Mouse (Mus musculus) liver, embryonic 13.5 days (tissue): ENCODE data around the gene Tra2a. TPM values are rescaled to one million over a fixed set of nuclear protein-coding genes. Genes with fewer than 3 reads are reported as not detected.
"Not testable (repeated sequence)": the region's sequence is repeated elsewhere in the genome, so short reads cannot be mapped to it uniquely, and the experiment has no call there.

Experiments used
- ATAC-seq: fragments of 200-750 bp; cut with Nextera tagmentation; 2 replicates; pipeline ENCODE4 v1.8.0; 2017; ENCODE audit warnings: low read depth, mild to moderate bottlenecking, moderate number of reproducible peaks, moderate library complexity
- DNase-seq: peaks from one replicate; pipeline ENCODE4 v3.0.0; 2022
- H3K27ac ChIP-seq: fragments of 300-500 bp; sonication (generic); 2 replicates; pipeline ENCODE4 v1.5.1; 2015; ENCODE audit warnings: moderate library complexity, mild to moderate bottlenecking, inconsistent platforms
- H3K27me3 ChIP-seq: fragments of 300-500 bp; sonication (generic); 2 replicates; pipeline ENCODE4 v1.6.1; 2015; ENCODE audit warnings: mild to moderate bottlenecking, inconsistent platforms
- H3K36me3 ChIP-seq: fragments of 300-500 bp; sonication (generic); 2 replicates; pipeline ENCODE4 v1.6.1; 2015; ENCODE audit warnings: mild to moderate bottlenecking, inconsistent platforms
- H3K4me1 ChIP-seq: fragments of 300-500 bp; sonication (generic); replicated peaks from 2 replicates; pipeline ENCODE4 v1.6.1; 2015; ENCODE audit warnings: inconsistent platforms
- H3K4me2 ChIP-seq: fragments of 300-500 bp; sonication (generic); 2 replicates; pipeline ENCODE4 v1.6.1; 2015; ENCODE audit warnings: inconsistent platforms, mild to moderate bottlenecking, moderate library complexity
- H3K4me3 ChIP-seq: fragments of 300-500 bp; sonication (generic); replicated peaks from 2 replicates; pipeline ENCODE4 v1.5.1; 2015; ENCODE audit warnings: mild to moderate bottlenecking, inconsistent platforms
- H3K9ac ChIP-seq: fragments of 300-500 bp; sonication (generic); 2 replicates; pipeline ENCODE4 v1.6.1; 2015; ENCODE audit warnings: mild to moderate bottlenecking, inconsistent platforms
- H3K9me3 ChIP-seq: fragments of 300-500 bp; sonication (generic); replicated peaks from 2 replicates; pipeline ENCODE4 v1.6.1; 2016; ENCODE audit warnings: inconsistent platforms
- WGBS: fragments of 180-500 bp; shearing (Covaris S2); methylation state at CpG from one replicate; pipeline ENCODE4 v1.1.7; 2015; ENCODE audit not compliant: insufficient replicate concordance; 5-methylcytosine and 5-hydroxymethylcytosine counted together
- polyA plus RNA-seq: library from polyadenylated mRNA; unstranded; fragments of >200 nt; fragmentation: Nextera tagmentation; extraction: Ambion mirVana; gene quantifications from 2 replicates; pipeline ENCODE4 v1.2.1, GENCODE M21; 2015

Tra2a gene
- polyA plus RNA-seq, 1 experiment from 2014 or later: 51.9 TPM

GRCm38 (mm10) chr6:49265207-49265606, 1.4 kb upstream of the Tra2a start:
- not testable (repeated sequence) for ATAC-seq, H3K27ac ChIP-seq, H3K4me2 ChIP-seq, H3K9ac ChIP-seq, H3K27me3 ChIP-seq, H3K9me3 ChIP-seq, H3K36me3 ChIP-seq, DNase-seq, H3K4me3 ChIP-seq
- WGBS: 79% methylated on average over 1 of the region's 1 CpGs
- peaks cover 31% of the 10 kb centered on the region for H3K4me1 ChIP-seq

- peaks cover 38% of the 10 kb centered on the region for H3K4me1 ChIP-seq
- not testable (repeated sequence) for DNase-seq, H3K9me3 ChIP-seq, H3K36me3 ChIP-seq, ATAC-seq, H3K27ac ChIP-seq, H3K9ac ChIP-seq, H3K27me3 ChIP-seq
- 68% methylated on average over 7 of the region's 7 CpGs for WGBS
- peak overlapping the region; percentile 81 for H3K4me2 ChIP-seq
- peak overlapping the region; percentile 100; the same call in 1 of the 2 replicates for H3K4me3 ChIP-seq
These were observed 613 bp upstream of the Tra2a start for GRCm38 (mm10) chr6:49264446-49264845.

GRCm38 (mm10) chr6:49263081-49263846, 569 bp downstream of the Tra2a start:
- H3K9me3 ChIP-seq: no peaks in the 10 kb centered on the region
- H3K27ac ChIP-seq: peak overlapping the region; percentile 91
- H3K4me2 ChIP-seq: peak overlapping the region; percentile 81
- peak overlapping the region; percentile 99 for H3K9ac ChIP-seq
- no peak for DNase-seq
- H3K36me3 ChIP-seq: no peaks in the 10 kb centered on the region
- under 1% methylated on average over 71 of the region's 71 CpGs for WGBS
- no peaks in the 10 kb centered on the region for H3K27me3 ChIP-seq
- peak; percentile 74 for ATAC-seq
- H3K4me3 ChIP-seq: peak overlapping the region; percentile 100
- H3K4me1 ChIP-seq: peaks cover 39% of the 10 kb centered on the region

GRCm38 (mm10) chr6:49262421-49262820, 1.4 kb downstream of the Tra2a start:
- no peaks in the 10 kb centered on the region for H3K9me3 ChIP-seq
- under 1% methylated on average over 9 of the region's 9 CpGs for WGBS
- H3K4me3 ChIP-seq: peak overlapping the region; percentile 100
- H3K36me3 ChIP-seq: no peaks in the 10 kb centered on the region
- H3K27me3 ChIP-seq: no peaks in the 10 kb centered on the region
- H3K4me1 ChIP-seq: peaks cover 44% of the 10 kb centered on the region
- ATAC-seq (no peak), DNase-seq (no peak)
- peak overlapping the region; percentile 81 for H3K4me2 ChIP-seq
- no peak overlapping the region for H3K27ac ChIP-seq
- H3K9ac ChIP-seq: peak overlapping the region; percentile 99

- 61% methylated on average over 5 of the region's 5 CpGs for WGBS
- no peak for DNase-seq
- Histone ChIP-seq H3K9me3 (no peaks in the 10 kb centered on the region), H3K27me3 (no peaks in the 10 kb centered on the region), H3K4me3 (no peak overlapping the region), H3K36me3 (no peaks in the 10 kb centered on the region), H3K9ac (no peak overlapping the region), H3K27ac (no peak overlapping the region), H3K4me1 (peaks cover 44% of the 10 kb centered on the region), H3K4me2 (peak overlapping the region; percentile 9)
- no peak for ATAC-seq
These were observed 4.1 kb downstream of the Tra2a start for GRCm38 (mm10) chr6:49259711-49260110.

- no peak overlapping the region for H3K4me2 ChIP-seq
- ATAC-seq: no peak
- no peak overlapping the region for H3K27ac ChIP-seq
- no peaks in the 10 kb centered on the region for H3K9me3 ChIP-seq
- no peak for DNase-seq
- H3K27me3 ChIP-seq: no peaks in the 10 kb centered on the region
- H3K36me3 ChIP-seq: no peaks in the 10 kb centered on the region
- H3K4me1 ChIP-seq: peaks cover 44% of the 10 kb centered on the region
- 80% methylated on average over 2 of the region's 2 CpGs for WGBS
- H3K4me3 ChIP-seq: no peak overlapping the region
- H3K9ac ChIP-seq: no peak overlapping the region
These were observed 6.0 kb downstream of the Tra2a start for GRCm38 (mm10) chr6:49257880-49258279.

GRCm38 (mm10) chr6:49252207-49252606, 11.6 kb downstream of the Tra2a start:
- H3K4me1 ChIP-seq: peaks cover 7% of the 10 kb centered on the region; the same call in 1 of the 2 replicates
- peaks cover 51% of the 10 kb centered on the region for H3K36me3 ChIP-seq
- no peak overlapping the region for H3K4me3 ChIP-seq
- 84% methylated on average over 8 of the region's 8 CpGs for WGBS
- H3K4me2 ChIP-seq: no peak overlapping the region
- no peak overlapping the region for H3K9ac ChIP-seq
- no peaks in the 10 kb centered on the region for H3K9me3 ChIP-seq
- no peaks in the 10 kb centered on the region for H3K27me3 ChIP-seq
- H3K27ac ChIP-seq: no peak overlapping the region
- ATAC-seq (no peak), DNase-seq (no peak)

GRCm38 (mm10) chr6:49251199-49251598, 12.6 kb downstream of the Tra2a start:
- Histone ChIP-seq H3K27ac (no peak overlapping the region), H3K9ac (no peak overlapping the region), H3K9me3 (no peaks in the 10 kb centered on the region), H3K4me2 (no peak overlapping the region), H3K4me3 (no peak overlapping the region), H3K36me3 (peaks cover 60% of the 10 kb centered on the region), H3K27me3 (no peaks in the 10 kb centered on the region), H3K4me1 (peaks cover 7% of the 10 kb centered on the region; the same call in 1 of the 2 replicates)
- no peak for DNase-seq
- 89% methylated on average over 2 of the region's 2 CpGs for WGBS
- ATAC-seq: no peak

- Histone ChIP-seq H3K4me1 (no peaks in the 10 kb centered on the region), H3K9me3 (no peaks in the 10 kb centered on the region), H3K36me3 (peaks cover 86% of the 10 kb centered on the region), H3K9ac (no peak overlapping the region), H3K4me3 (no peak overlapping the region), H3K4me2 (no peak overlapping the region), H3K27me3 (no peaks in the 10 kb centered on the region), H3K27ac (no peak overlapping the region)
- WGBS: 62% methylated on average over 2 of the region's 2 CpGs
- ATAC-seq (no peak; the same call in 1 of the 2 replicates), DNase-seq (no peak)
These were observed 16.6 kb downstream of the Tra2a start for GRCm38 (mm10) chr6:49247246-49247645.

GRCm38 (mm10) chr6:49242331-49242730, 21.5 kb downstream of the Tra2a start:
- Histone ChIP-seq H3K36me3 (peaks cover 43% of the 10 kb centered on the region), H3K9me3 (no peaks in the 10 kb centered on the region), H3K9ac (no peak overlapping the region), H3K4me1 (no peaks in the 10 kb centered on the region), H3K4me2 (no peak overlapping the region), H3K4me3 (no peak overlapping the region), H3K27ac (no peak overlapping the region), H3K27me3 (no peaks in the 10 kb centered on the region)
- DNase-seq (no peak), ATAC-seq (no peak)
- WGBS: 93% methylated on average over 1 of the region's 1 CpGs

GRCm38 (mm10) chr6:49241562-49241961, 22.3 kb downstream of the Tra2a start:
- no peak for ATAC-seq
- H3K36me3 ChIP-seq: peaks cover 36% of the 10 kb centered on the region
- WGBS: 79% methylated on average over 1 of the region's 1 CpGs

GRCm38 (mm10) chr6:49236331-49236730, 27.5 kb downstream of the Tra2a start:
- Histone ChIP-seq H3K9ac (no peak overlapping the region), H3K4me2 (no peak overlapping the region), H3K9me3 (no peaks in the 10 kb centered on the region), H3K36me3 (no peaks in the 10 kb centered on the region), H3K27ac (no peak overlapping the region), H3K4me1 (no peaks in the 10 kb centered on the region; the same call in 1 of the 2 replicates), H3K4me3 (no peak overlapping the region), H3K27me3 (no peaks in the 10 kb centered on the region)
- ATAC-seq (peak; percentile 100), DNase-seq (peak; percentile 100)
- 47% methylated on average over 9 of the region's 9 CpGs for WGBS

More at GRCm38 (mm10) chr6:49241562-49241961, 22.3 kb downstream of the Tra2a start:
- no peaks in the 10 kb centered on the region for H3K27me3 ChIP-seq
- no peaks in the 10 kb centered on the region for H3K9me3 ChIP-seq
- no peak overlapping the region for H3K27ac ChIP-seq
- H3K4me1 ChIP-seq: no peaks in the 10 kb centered on the region
- H3K4me2 ChIP-seq: no peak overlapping the region
- no peak overlapping the region for H3K4me3 ChIP-seq
- H3K9ac ChIP-seq: no peak overlapping the region
- no peak for DNase-seq
